Mouse (Mus musculus): ENCODE measurements at regions not wholly inside any gene's neighbourhood (a gene's known extent, or its start where the extent isn't known, plus 50 kb on each side); places are given as distances from the start of the nearest gene placed in this dataset.

DNA sequence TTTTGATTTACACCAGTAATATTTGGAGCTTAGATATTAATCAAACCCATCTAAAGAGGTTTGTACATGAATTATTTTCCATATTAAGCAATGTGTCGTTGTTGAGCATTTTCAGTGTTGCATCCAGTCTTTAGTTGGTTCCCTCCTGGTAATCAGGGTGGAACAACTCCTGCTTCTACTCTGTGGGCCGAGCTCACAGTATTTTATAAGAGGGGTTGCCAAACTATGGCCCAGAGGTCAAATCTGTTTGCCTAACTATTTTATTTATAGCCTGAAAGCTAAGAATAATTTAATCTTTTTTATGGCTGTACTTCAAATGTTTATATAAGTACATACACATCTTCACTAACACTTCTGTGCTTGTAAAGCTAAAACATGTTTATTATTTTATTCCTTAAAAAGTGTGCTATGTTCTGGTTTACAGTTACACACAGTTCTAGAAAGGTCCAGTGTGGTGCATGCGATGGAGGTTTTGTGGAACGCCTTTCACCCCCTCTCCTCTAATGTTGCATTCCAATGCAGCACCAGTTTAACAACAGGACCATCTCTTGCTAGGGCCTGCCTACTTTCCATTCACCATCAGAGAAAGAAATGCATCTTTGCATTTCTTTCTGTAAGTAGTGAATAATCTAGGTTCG lies 392.3 kb upstream of the Nr5a2 start:
- in situ Hi-C loops (cut with MboI, MseI): loop anchor here in 1 of 2 experiments (10.0 kb wide), 1 partner anchor 1042 kb away; no protein-coding TSS in a partner anchor

- in situ Hi-C loops (cut with MboI, MseI): no loop called here
Observed at GRCm38 (mm10) chr1:137334137-137334536, 373.9 kb upstream of the Nr5a2 start.

GRCm38 (mm10) chr1:137332108-137332769 lies 372.0 kb upstream of the Nr5a2 start:
- in situ Hi-C loops (cut with MboI, MseI): no loop called here

DNA sequence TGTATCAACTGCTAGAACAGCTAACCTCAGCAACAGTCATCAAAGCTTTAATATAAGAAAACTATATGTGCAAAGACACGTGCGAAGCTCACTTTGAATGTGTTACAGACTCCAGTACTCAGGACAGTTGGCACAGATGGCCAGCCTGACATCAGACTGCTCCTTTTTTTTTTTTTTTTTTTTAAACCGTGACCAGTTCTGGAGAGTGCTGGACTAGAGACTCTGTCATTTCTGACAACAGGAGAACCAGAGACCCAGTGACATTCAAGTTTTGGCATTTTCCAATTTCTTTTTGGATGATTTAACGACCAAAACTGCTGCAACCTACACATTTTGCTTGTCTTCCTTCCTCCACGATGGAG lies 371.5 kb upstream of the Nr5a2 start:
- in situ Hi-C loops (cut with MboI, MseI): no loop called here

- in situ Hi-C loops (cut with MboI, MseI): no loop called here
Observed at GRCm38 (mm10) chr1:137330634-137331033, 370.4 kb upstream of the Nr5a2 start.

- in situ Hi-C loops (cut with MboI, MseI): no loop called here
Observed at GRCm38 (mm10) chr1:137323884-137324594, 363.8 kb upstream of the Nr5a2 start.

GRCm38 (mm10) chr1:137323035-137323680 lies 362.9 kb upstream of the Nr5a2 start:
- in situ Hi-C loops (cut with MboI, MseI): no loop called here

DNA sequence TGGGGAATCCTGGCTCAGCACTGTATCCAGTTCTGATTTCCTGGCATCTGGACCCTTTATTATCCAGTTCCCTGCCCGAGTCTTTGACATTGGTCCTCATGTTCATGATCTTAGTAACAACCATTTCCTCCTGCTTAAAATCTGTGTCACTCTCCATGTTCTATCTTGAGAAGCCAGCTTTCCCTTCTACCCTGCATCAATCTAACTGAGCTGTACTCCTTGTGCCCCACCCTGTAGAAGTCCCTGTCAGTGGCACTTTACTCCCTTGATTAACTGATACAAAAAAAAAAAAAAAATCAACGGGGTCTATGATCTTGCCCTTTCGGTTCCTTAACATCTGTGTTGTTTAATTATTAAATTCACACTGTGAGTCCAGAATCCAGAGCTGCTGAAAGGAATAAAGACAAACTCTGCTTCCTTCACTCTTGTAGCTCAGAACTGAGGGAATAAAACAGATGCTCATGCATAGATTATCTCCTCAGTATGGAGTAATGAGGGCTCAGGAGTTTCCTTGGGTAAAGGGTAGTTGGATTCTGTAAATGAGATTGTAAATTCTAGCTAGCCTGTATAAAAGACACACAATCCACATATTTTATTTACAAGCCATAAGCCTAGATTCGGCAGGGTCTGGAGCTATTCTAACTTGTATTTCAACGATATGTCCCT lies 342.6 kb upstream of the Nr5a2 start:
- in situ Hi-C loops (cut with MboI, MseI): loop anchor here in 1 of 2 experiments (10.0 kb wide), 1 partner anchor 72 kb away; no protein-coding TSS in a partner anchor

DNA sequence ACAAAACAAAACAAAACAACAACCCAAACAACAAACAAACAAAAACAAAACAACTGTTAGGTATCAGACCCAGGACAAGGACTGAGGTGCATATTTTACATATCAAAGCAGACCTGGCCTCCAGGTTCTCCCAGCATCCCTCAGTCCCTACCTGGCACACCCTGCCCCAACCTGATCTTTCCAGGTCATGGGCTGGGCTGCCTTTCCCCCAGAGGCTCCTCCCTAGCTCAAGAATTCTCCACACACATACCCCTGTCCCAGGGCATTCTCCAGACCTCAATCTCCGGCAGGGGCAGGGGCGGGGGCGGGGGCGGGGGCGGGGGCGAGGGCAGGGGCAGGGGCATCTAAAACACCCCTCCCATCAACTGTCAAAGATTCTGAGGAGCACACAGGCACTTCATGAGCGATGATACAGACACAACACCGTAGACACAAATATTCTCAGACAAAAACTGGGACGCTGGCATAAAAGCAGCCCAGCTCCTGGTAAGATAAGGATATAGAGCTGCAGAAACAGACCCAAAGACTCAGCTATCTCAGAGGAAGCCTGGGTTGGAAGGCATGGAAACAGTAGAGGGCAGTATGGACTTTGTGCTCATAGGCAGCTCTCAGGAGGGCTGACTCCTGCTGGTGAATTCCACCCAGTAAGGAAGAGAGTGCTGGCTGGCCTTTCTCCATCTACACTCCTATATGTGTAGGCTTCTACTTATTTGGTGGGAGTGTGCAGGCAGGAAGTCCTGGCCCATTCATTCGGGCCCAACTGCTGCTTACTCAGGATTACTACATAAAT lies 337.7 kb upstream of the Nr5a2 start:
- in situ Hi-C loops (cut with MboI, MseI): no loop called here

DNA sequence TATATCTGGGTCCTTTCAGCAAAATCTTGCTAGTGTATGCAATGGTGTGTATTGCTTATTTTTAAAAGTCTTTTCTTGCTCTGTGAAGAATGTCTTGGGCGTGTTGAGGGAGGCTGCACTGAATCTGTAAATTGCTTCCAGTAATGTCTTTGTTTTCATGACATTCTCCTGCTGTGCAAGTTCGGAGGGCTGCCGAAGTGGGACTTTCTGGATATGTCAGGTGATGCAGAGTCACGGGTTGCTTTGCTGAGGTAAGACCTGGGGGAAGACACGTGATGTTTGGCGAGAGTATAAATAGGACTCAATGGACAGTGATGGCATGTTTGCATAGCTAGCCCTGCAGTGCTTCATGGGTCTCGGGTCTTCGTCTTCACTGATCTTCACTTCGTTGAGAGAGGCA lies 329.2 kb upstream of the Nr5a2 start:
- in situ Hi-C loops (cut with MboI, MseI): no loop called here

- in situ Hi-C loops (cut with MboI, MseI): no loop called here
Observed at GRCm38 (mm10) chr1:137283291-137283690, 323.0 kb upstream of the Nr5a2 start.

DNA sequence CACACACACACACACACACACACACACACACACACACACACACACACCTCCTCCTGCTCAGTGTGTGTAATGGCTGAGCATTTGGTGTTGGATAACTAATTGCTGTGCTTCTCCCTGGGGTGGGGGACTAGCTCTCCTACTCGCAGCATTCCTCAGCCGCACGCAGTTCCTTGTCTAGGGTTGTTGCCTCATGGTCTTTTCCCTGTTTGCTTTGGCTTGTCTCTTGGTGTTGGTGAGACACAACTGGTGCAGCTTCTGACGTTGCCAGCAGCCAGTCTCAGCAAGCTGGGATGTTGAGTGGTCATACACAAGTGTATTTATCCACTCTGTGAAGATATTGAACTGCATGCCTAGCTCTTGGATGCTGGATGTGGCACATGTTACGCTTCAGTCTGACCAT lies 322.2 kb upstream of the Nr5a2 start:
- in situ Hi-C loops (cut with MboI, MseI): no loop called here

DNA sequence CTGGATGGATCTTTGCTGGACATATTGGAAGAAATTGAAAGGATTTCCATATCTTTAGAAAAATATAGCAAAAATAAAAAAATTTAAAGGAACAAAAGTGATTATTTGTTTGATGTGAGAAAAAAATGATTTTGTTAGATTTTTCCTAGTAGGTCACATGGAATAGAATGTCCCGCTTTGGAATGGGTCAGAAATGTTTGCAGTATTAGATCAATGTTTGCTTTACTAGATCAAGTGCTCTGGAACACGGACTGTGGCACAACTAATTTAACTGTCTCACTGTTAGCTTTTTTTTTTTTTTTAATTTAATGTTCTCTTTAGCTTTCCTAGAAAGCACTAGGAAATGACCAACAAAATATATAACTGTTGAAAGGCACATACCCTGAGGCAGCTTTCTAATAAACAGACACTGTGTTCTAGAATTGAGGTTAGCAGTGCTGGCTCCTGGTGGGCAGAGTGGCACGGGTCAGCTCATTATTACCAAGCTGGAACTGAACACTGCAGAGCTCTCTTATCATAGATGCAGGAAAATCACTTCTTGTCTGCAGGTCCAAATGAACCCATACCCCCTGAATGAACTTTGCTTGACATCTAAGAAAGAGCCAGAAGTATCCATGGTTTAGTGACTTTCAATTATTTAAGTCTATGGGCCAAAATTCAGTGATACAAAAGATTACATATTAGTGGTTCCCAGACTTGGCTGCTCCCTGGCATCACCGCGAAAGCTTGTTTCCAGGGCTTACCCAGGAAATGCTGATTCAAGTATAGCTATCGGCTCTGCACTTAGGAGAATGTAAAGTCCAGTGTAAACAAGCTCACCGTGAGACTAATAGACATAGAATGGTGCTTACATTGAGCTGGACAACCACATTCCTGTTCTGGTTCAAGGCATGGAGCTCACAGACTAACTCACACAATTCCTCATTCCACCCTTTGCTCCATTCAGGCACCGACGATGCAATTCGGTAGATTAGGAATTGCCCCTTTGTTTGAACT lies 320.4 kb upstream of the Nr5a2 start:
- in situ Hi-C loops (cut with MboI, MseI): no loop called here

DNA sequence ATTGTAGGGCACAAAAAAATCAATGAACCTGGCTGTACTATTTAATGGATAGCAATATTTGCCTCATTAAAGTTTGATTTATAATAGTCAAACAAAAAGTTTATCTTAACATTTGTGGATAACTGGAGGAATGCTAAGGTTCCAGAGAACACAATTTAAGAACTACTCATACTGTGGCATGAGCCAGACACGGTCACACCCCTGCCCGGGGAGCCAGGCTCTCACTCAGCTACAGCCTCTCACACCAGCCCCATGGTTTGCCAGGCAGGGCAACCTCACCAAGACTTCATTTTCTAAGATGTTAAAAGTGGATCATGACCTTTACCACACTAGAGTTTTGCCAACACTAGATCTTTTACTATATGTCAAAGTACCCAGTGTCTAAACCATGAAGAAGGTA lies 319.7 kb upstream of the Nr5a2 start:
- in situ Hi-C loops (cut with MboI, MseI): no loop called here

GRCm38 (mm10) chr1:137270659-137271612 lies 310.7 kb upstream of the Nr5a2 start:
- in situ Hi-C loops (cut with MboI, MseI): no loop called here

GRCm38 (mm10) chr1:137262806-137263370 lies 302.6 kb upstream of the Nr5a2 start:
- in situ Hi-C loops (cut with MboI, MseI): no loop called here

DNA sequence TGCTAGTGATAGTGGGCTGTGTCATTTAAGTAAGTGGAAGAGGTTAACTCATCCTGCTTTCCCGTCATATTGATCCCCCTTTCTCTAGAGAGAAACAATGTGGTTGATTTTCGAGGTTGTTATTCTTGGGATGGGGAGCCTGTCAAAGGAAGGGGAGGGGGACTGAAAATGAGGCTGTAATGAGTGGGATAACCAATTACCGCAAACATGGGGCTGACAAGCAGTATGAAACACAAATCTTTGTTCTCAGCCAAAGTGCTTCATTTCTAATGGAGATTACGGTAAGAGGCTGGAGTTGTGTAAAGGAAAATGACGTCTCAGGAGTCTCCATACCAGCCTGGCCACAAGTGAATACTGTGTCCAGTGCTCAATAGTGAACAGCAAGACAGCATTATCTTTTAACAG lies 301.9 kb upstream of the Nr5a2 start:
- in situ Hi-C loops (cut with MboI, MseI): no loop called here

- in situ Hi-C loops (cut with MboI, MseI): no loop called here
Observed at GRCm38 (mm10) chr1:137256294-137256693, 296.0 kb upstream of the Nr5a2 start.
